8 mouse cellular contexts compared by ENCODE assay signal in the genomic region with DNA sequence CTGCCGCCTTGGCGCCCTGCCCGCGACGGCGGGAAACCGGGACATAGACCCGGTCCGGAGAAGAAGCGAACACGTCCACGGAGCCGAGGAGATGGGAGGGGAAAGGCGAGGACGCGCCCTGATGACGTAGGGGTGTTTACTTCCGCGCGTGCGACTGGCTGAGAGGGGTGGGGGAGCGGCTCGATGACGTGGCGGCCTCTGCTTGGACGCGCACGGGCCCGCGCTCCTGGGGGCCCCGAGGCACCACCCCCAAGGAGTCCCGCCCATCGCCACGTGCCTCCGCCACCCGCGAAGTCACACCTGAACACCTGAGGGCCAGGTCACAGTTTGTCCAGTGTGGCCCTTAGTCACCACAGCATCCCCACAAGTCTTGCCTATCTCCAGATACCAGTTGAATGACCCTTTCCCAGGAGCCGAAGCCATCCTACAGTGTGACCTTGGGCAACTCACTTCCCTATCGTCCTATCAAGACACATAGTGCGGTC. TPM values are rescaled to one million over a fixed set of nuclear protein-coding genes. Genes with fewer than 3 reads are reported as not detected.
DNase-seq lines count a peak whose midpoint lies in the region; ATAC-seq and TF ChIP-seq lines count a peak whose summit lies in the region.

A gene (minus strand): TSS at position 242 of the 485 bp plus-strand sequence.

- no peak for TF ChIP-seq RAD21 in MEL (IDR thresholded peaks at IDR 0.05; ENCODE audit: low read depth, low read length)

- no peak within 1 kb of the TSS for H3K27ac ChIP-seq in MEL (ENCODE audit: control insufficient read depth, low read depth, low read length)
- H3K27ac ChIP-seq in cerebellum, adult 2 months (ENCODE audit: insufficient read depth, low read length): no peak within 1 kb of the TSS
- peak within 1 kb of the TSS; percentile 86 for H3K27ac ChIP-seq in lung, embryonic 16.5 days (ENCODE audit: low read length)

- H3K27me3 ChIP-seq in MEL (ENCODE audit: control insufficient read depth in 1 of 2, insufficient read depth in 2 of 2, low read length in 2 of 2): peaks cover 3 to 4% of the 10 kb centered on the region in 2 experiments; a peak in 3 of 4 replicates
- H3K27me3 ChIP-seq in cerebellum, adult 2 months (ENCODE audit: control insufficient read depth, insufficient read depth, low read length): no peaks in the 10 kb centered on the region
- H3K27me3 ChIP-seq in lung, embryonic 16.5 days (ENCODE audit: control insufficient read depth, insufficient read depth, low read depth, low read length): no peaks in the 10 kb centered on the region; the same call in 1 of the 2 replicates

- TF ChIP-seq EP300 in MEL (IDR thresholded peaks at IDR 0.05; ENCODE audit: low read depth in 1 of 2, low read length in 2 of 2): no peak

- peak; percentile 96 for DNase-seq in MEL (ENCODE audit: low read depth, low spot score)
- peak; percentile 90 for DNase-seq in cerebellum, adult 2 months
- peak; percentile 88 for DNase-seq in forelimb bud, embryonic 11.5 days (ENCODE audit: low read depth, low spot score)
- DNase-seq in layer of hippocampus, adult 9-10 months (ENCODE audit: low spot score): peak; percentile 85
- DNase-seq in ovary, postnatal 10 days (ENCODE audit: low spot score): peak; percentile 69
- DNase-seq in thymus, postnatal 10 days (ENCODE audit: low spot score in 2 of 2): peak; percentile 83 to 88

- H3K9ac ChIP-seq in MEL (ENCODE audit: control insufficient read depth, low read depth, low read length, poor library complexity, severe bottlenecking): peak within 1 kb of the TSS; percentile 68
- peak within 1 kb of the TSS; percentile 77 for H3K9ac ChIP-seq in lung, embryonic 16.5 days (ENCODE audit: low read length)

- TF ChIP-seq CTCF in MEL (IDR thresholded peaks at IDR 0.05 in 2 of 3, conservative IDR thresholded peaks at IDR 0.05 in 1 of 3; ENCODE audit: control insufficient read depth in 1 of 3, insufficient read depth in 1 of 3, low read depth in 2 of 3, low read length in 3 of 3, poor library complexity in 1 of 3, severe bottlenecking in 1 of 3): no peak
- TF ChIP-seq CTCF in cerebellum, adult 2 months (IDR thresholded peaks at IDR 0.05; ENCODE audit: borderline replicate concordance, insufficient read depth, low read depth, low read length): no peak

- H3K4me1 ChIP-seq in MEL (ENCODE audit: control insufficient read depth in 1 of 2, insufficient read depth in 2 of 2, low read length in 2 of 2): peaks cover 2 to 10% of the 10 kb centered on the region in 2 experiments; a peak in 2 of 4 replicates
- no peaks in the 10 kb centered on the region; the same call in 1 of the 2 replicates for H3K4me1 ChIP-seq in cerebellum, adult 2 months (ENCODE audit: control insufficient read depth, insufficient read depth, low read length)
- H3K4me1 ChIP-seq in lung, embryonic 16.5 days (replicated peaks; ENCODE audit: control insufficient read depth, insufficient read depth, low read length): peaks cover 7% of the 10 kb centered on the region

- peaks cover 2% of the 10 kb centered on the region; the same call in 1 of the 2 replicates for H3K79me2 ChIP-seq in MEL (ENCODE audit: control insufficient read depth, insufficient read depth, low read length, poor library complexity)

- H3K4me3 ChIP-seq in MEL (ENCODE audit: control insufficient read depth in 1 of 2, insufficient read depth in 1 of 2, low read depth in 2 of 2, low read length in 2 of 2): peak within 1 kb of the TSS; percentile 96 to 98
- H3K4me3 ChIP-seq in cerebellum, adult 2 months (replicated peaks; ENCODE audit: insufficient read depth, low read depth, low read length): peak within 1 kb of the TSS; percentile 68
- peak within 1 kb of the TSS; percentile 86 for H3K4me3 ChIP-seq in lung, embryonic 16.5 days (ENCODE audit: low read length)

- H3K9me3 ChIP-seq in MEL (replicated peaks; ENCODE audit: insufficient read depth, low read length): no peaks in the 10 kb centered on the region
- no peaks in the 10 kb centered on the region for H3K9me3 ChIP-seq in lung, embryonic 16.5 days (ENCODE audit: control insufficient read depth, low read length)

- peak in 1 of 2 experiments; percentile 64; a peak in 1 of 4 replicates for TF ChIP-seq POLR2A in MEL (IDR thresholded peaks at IDR 0.05; ENCODE audit: control insufficient read depth in 1 of 2, insufficient read depth in 1 of 2, low read depth in 1 of 2, low read length in 2 of 2, poor library complexity in 1 of 2)
- peak; percentile 65; the same call in 1 of the 2 replicates for TF ChIP-seq POLR2A in cerebellum, adult 2 months (IDR thresholded peaks at IDR 0.05; ENCODE audit: borderline replicate concordance, insufficient read depth, low read length)

- H3K4me2 ChIP-seq in lung, embryonic 16.5 days (ENCODE audit: low read depth, low read length): peak within 1 kb of the TSS; percentile 60

- whole genome bisulfite sequencing in cerebellum, adult 2 months: 4% methylated on average over 40 of the region's 40 CpGs
- 5% methylated on average over 40 of the region's 40 CpGs for WGBS in lung, embryonic 16.5 days

- peaks cover 0 to 14% of the 10 kb centered on the region in 2 experiments; a peak in 3 of 4 replicates for H3K36me3 ChIP-seq in MEL (ENCODE audit: control insufficient read depth in 1 of 2, insufficient read depth in 2 of 2, low read length in 2 of 2)
- H3K36me3 ChIP-seq in lung, embryonic 16.5 days (ENCODE audit: control insufficient read depth, insufficient read depth, low read length): peaks cover 10% of the 10 kb centered on the region; the same call in 1 of the 2 replicates

- peak; percentile 75 to 91 for ATAC-seq in hematopoietic stem cell, adult 5-6 weeks (replicated peaks in 1 of 2; ENCODE audit: insufficient read depth in 1 of 2, low FRiP score in 2 of 2, low TSS enrichment in 1 of 2, low read depth in 1 of 2, poor library complexity in 2 of 2, severe bottlenecking in 2 of 2)
- ATAC-seq in lung, embryonic 16.5 days (ENCODE audit: low read depth): peak; percentile 97

TF ChIP-seq in MEL, 35 proteins besides CTCF, POLR2A, EP300 and RAD21:
- no peak; the same call in 1 of the 2 replicates for TF ChIP-seq GABPA (IDR thresholded peaks at IDR 0.05; ENCODE audit: low read depth, low read length)
- peak; percentile 100 for TF ChIP-seq MAX (IDR thresholded peaks at IDR 0.05; ENCODE audit: low read length)
- TF ChIP-seq NELFE (IDR thresholded peaks at IDR 0.05; ENCODE audit: low read depth, low read length): peak; percentile 61; the same call in 1 of the 2 replicates
- TF ChIP-seq USF1 (IDR thresholded peaks at IDR 0.05; ENCODE audit: low read depth, low read length): peak; percentile 74
- TF ChIP-seq ETS1 (IDR thresholded peaks at IDR 0.05; ENCODE audit: low read depth, low read length): no peak
- TF ChIP-seq NRF1 (IDR thresholded peaks at IDR 0.05; ENCODE audit: insufficient read depth, low read depth, low read length, poor library complexity, severe bottlenecking): 0 out of 2 replicates have a peak, but pooled peaks have one; percentile 48
- no peak for TF ChIP-seq RCOR1 (IDR thresholded peaks at IDR 0.05; ENCODE audit: low read depth, low read length)
- no peak for TF ChIP-seq UBTF (IDR thresholded peaks at IDR 0.05; ENCODE audit: borderline replicate concordance, insufficient read depth, low read depth, low read length)
- peak; percentile 66; the same call in 1 of the 2 replicates for TF ChIP-seq BHLHE40 (IDR thresholded peaks at IDR 0.05; ENCODE audit: borderline replicate concordance, low read depth, low read length)
- peak; percentile 66; the same call in 1 of the 2 replicates for TF ChIP-seq E2F4 (IDR thresholded peaks at IDR 0.05; ENCODE audit: borderline replicate concordance, low read depth, low read length)
- no peak for TF ChIP-seq TAL1 (IDR thresholded peaks at IDR 0.05; ENCODE audit: low read length)
- peak; percentile 96 for TF ChIP-seq MAZ (IDR thresholded peaks at IDR 0.05; ENCODE audit: low read depth, low read length)
- TF ChIP-seq CHD2 (IDR thresholded peaks at IDR 0.05; ENCODE audit: low read length): no peak
- peak; percentile 90 for TF ChIP-seq HCFC1 (IDR thresholded peaks at IDR 0.05; ENCODE audit: low read depth, low read length)
- TF ChIP-seq POLR2AphosphoS2 (IDR thresholded peaks at IDR 0.05; ENCODE audit: low read length): no peak
- peak; percentile 93 for TF ChIP-seq MXI1 (IDR thresholded peaks at IDR 0.05; ENCODE audit: low read depth, low read length)
- no peak for TF ChIP-seq SMC3 (IDR thresholded peaks at IDR 0.05; ENCODE audit: low read depth, low read length)
- peak; percentile 92 for TF ChIP-seq ELF1 (IDR thresholded peaks at IDR 0.05; ENCODE audit: low read depth, low read length)
- TF ChIP-seq SIN3A (IDR thresholded peaks at IDR 0.05; ENCODE audit: low read length): peak; percentile 99
- TF ChIP-seq MYC (IDR thresholded peaks at IDR 0.05; ENCODE audit: low read depth, low read length): peak; percentile 68; the same call in 1 of the 2 replicates

RNA-seq across cellular contexts. Expression of the gene that starts here (rescaled TPM):
- total RNA-seq in MEL (2012; rRNA removed): 15.5 and 16.1 TPM in 2 replicates
- 10 to 100 TPM in 1 of 2 experiments, not detected in 1; 10.1 TPM for polyA plus RNA-seq in MEL (2012; ENCODE audit: insufficient read depth in 1 of 2, insufficient read length in 2 of 2, low read depth in 1 of 2, low replicate concordance in 2 of 2, missing spikeins in 1 of 2)
- 12.4 and 13.2 TPM in 2 replicates for polyA plus RNA-seq in cerebellum, adult 2 months (2012; rRNA removed)
- total RNA-seq in hematopoietic stem cell, adult 5-6 weeks (2017): 8.3 and 11.2 TPM in 2 replicates
- 27.2 and 28.4 TPM in 2 replicates for polyA plus RNA-seq in lung, embryonic 16.5 days (2015; fragmentation: Nextera tagmentation; extraction: Ambion mirVana)
